Mouse (Mus musculus) midbrain, postnatal 0 days (tissue): ENCODE data around the gene Dse. TPM values are rescaled to one million over a fixed set of nuclear protein-coding genes. Genes with fewer than 3 reads are reported as not detected.

Experiments used
- ATAC-seq: fragments of 200-750 bp; cut with Nextera tagmentation; 2 replicates; pipeline ENCODE4 v1.8.0; 2017; ENCODE audit warnings: moderate number of reproducible peaks, mild to moderate bottlenecking, moderate TSS enrichment, moderate library complexity; ENCODE audit not compliant: low FRiP score
- DNase-seq: peaks from one replicate; pipeline ENCODE4 v3.0.0-alpha.2; 2015; ENCODE audit warnings: low spot score
- H3K27ac ChIP-seq: fragments of 300-500 bp; sonication (generic); 2 replicates; pipeline ENCODE4 v1.5.1; 2014; ENCODE audit warnings: low read depth, mild to moderate bottlenecking, low read length, mixed read lengths
- H3K27me3 ChIP-seq: fragments of 300-500 bp; sonication (generic); 2 replicates; pipeline ENCODE4 v1.6.1; 2014; ENCODE audit warnings: low read length, control low read depth, mixed read lengths; ENCODE audit not compliant: insufficient read depth
- H3K36me3 ChIP-seq: fragments of 300-500 bp; sonication (generic); 2 replicates; pipeline ENCODE4 v1.6.1; 2014; ENCODE audit warnings: low read length, control low read depth, mixed read lengths; ENCODE audit not compliant: insufficient read depth
- H3K4me1 ChIP-seq: fragments of 300-500 bp; sonication (generic); 2 replicates; pipeline ENCODE4 v1.6.1; 2014; ENCODE audit warnings: mild to moderate bottlenecking, control low read depth, antibody characterized with exemption, low read length, mixed read lengths; ENCODE audit not compliant: insufficient read depth
- H3K4me2 ChIP-seq: fragments of 300-500 bp; sonication (generic); 2 replicates; pipeline ENCODE4 v1.6.1; 2014; ENCODE audit warnings: low read depth, mild to moderate bottlenecking, low read length, mixed read lengths; ENCODE audit not compliant: poor library complexity, severe bottlenecking
- H3K4me3 ChIP-seq: fragments of 300-500 bp; sonication (generic); 2 replicates; pipeline ENCODE4 v1.5.1; 2014; ENCODE audit warnings: low read depth, mild to moderate bottlenecking, low read length, moderate library complexity
- H3K9ac ChIP-seq: fragments of 300-500 bp; sonication (generic); replicated peaks from 2 replicates; pipeline ENCODE4 v1.6.1; 2014; ENCODE audit warnings: mild to moderate bottlenecking, low read length, moderate library complexity, mixed read lengths; ENCODE audit not compliant: poor library complexity, severe bottlenecking
- H3K9me3 ChIP-seq: fragments of 300-500 bp; sonication (generic); 2 replicates; pipeline ENCODE4 v1.6.1; 2016; ENCODE audit warnings: low read length, control low read depth
- CTCF ChIP-seq: IDR thresholded peaks from 2 replicates; pipeline ENCODE4 v1.5.1; 2016; ENCODE audit warnings: antibody characterized with exemption, mild to moderate bottlenecking
- WGBS: fragments of 180-500 bp; shearing (Covaris S2); extraction: QIAGEN DNeasy Blood & Tissue Kit; methylation state at CpG from one replicate; pipeline ENCODE4 v1.1.7; 2014; 5-methylcytosine and 5-hydroxymethylcytosine counted together
- polyA plus RNA-seq: library from polyadenylated mRNA; unstranded; fragments of >200 nt; fragmentation: Nextera tagmentation; extraction: Ambion mirVana; gene quantifications from 2 replicates; pipeline ENCODE4 v1.2.1, GENCODE M21; 2015
- total RNA-seq: library from RNA; depleted of rRNA; stranded (reverse); fragments of >200 nt; gene quantifications from 2 replicates; pipeline ENCODE4 v1.2.3, GENCODE M21; 2014

The Dse gene
- total and polyA plus RNA-seq, 2 experiments from 2014 or later, result 7.0 to 37.4 TPM

DNA sequence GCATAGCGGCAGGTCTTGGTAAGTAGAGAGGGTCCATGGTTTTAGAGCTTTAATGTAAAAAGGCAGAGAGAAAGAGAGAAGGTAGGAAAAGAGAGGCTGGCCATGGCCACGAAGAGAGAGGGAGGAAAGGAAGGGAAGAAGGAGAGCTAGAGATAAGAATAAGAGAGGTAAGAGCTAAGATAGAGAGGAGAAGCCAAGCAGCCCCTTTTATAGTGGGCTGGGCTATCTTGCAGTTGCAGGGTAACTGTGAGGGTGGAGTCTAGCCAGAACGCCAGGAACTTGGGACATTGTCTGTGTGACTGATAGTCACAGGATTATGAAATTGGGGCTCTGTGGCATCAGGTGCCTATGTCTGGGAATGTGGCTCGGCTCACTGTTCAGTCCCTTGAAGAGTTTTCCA, 31.0 kb upstream of the Dse start:
- 80% methylated on average over 4 of the region's 4 CpGs for whole genome bisulfite sequencing
- Histone ChIP-seq H3K9ac (no peak overlapping the region), H3K27me3 (no peaks in the 10 kb centered on the region), H3K4me3 (no peak overlapping the region), H3K4me1 (no peaks in the 10 kb centered on the region), H3K9me3 (no peaks in the 10 kb centered on the region), H3K27ac (no peak overlapping the region), H3K36me3 (no peaks in the 10 kb centered on the region), H3K4me2 (no peak overlapping the region)
- TF ChIP-seq CTCF, result no peak
- no peak for DNase-seq
- no peak for ATAC-seq

- Histone ChIP-seq H3K4me1 (no peaks in the 10 kb centered on the region), H3K4me3 (no peak overlapping the region), H3K27me3 (no peaks in the 10 kb centered on the region), H3K4me2 (no peak overlapping the region), H3K36me3 (no peaks in the 10 kb centered on the region), H3K9ac (no peak overlapping the region), H3K27ac (no peak overlapping the region), H3K9me3 (no peaks in the 10 kb centered on the region)
- TF ChIP-seq CTCF, result no peak
- 80% methylated on average over 5 of the region's 5 CpGs for WGBS
- ATAC-seq, result no peak
- DNase-seq, result no peak
Observed at GRCm38 (mm10) chr10:34236569-34236968, 29.1 kb upstream of the Dse start.

DNA sequence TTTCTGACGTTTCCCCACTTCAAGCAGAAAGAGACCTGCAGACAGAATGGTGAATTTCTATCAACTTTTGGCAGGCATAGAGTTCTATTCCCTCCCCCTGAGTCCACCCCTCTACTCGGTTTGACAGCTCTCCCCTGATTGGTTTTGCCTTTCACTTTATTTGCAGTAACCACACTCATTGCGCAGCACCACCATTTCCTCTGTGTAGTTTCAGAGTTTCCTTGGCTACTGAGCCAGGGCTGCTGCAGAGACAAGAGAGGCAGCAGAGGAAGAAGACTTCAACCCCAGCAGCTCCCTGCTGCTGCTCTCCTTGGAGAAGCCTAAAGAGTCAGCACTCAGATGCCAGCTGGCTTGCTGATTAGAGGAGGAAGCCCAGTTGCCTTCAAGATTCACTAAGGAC, 27.9 kb upstream of the Dse start:
- no peak overlapping the region for H3K4me2 ChIP-seq

DNA sequence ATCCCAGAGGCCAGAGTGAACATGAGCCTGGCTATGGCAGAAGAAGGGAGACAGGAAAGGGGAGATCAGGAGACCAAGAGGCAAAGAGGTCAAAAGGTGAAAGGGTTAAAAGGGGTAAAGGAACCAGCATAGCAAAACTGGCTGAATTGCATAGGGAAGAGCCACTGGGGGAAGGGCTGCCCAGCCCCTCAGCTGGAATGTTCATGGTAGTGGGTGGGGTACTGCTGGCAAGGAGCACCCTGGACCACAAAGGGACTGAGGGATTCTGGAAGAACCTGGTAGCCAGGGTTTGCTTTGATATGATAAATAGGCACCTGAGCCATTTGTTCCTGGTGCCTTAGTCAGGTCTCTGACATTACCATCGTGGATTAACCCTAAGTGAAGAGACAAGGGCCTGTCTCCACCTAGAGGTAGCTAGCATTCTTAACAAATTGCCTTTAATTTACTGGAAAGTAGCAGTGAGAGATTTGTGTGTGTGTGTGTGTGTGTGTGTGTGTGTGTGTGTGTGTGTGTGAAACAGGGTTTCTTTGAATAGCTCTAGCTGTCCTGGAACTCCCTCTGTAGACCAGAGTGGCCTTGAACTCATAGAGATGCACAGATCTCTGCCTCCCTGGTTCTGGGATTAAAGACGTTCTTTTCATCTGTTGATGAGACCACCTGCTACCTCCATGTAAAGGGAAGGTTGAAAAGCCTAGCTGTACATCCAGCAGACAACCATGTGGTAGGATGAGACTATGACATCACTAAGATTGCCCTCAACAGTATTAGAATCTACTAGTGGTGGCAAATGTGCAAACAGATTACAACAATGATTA, 26.6 kb upstream of the Dse start:
- Histone ChIP-seq H3K27me3 (no peaks in the 10 kb centered on the region), H3K9ac (no peak overlapping the region), H3K4me1 (no peaks in the 10 kb centered on the region), H3K27ac (no peak overlapping the region), H3K9me3 (no peaks in the 10 kb centered on the region), H3K4me2 (no peak overlapping the region), H3K4me3 (no peak overlapping the region), H3K36me3 (no peaks in the 10 kb centered on the region; the same call in 1 of the 2 replicates)
- 24% methylated on average over 2 of the region's 2 CpGs for WGBS
- no peak for ATAC-seq
- peak; percentile 6 for DNase-seq
- peak; percentile 54 for TF ChIP-seq CTCF

More for the DNA sequence above, 27.9 kb upstream of the Dse start:
- Histone ChIP-seq H3K4me3 (no peak overlapping the region), H3K9me3 (no peaks in the 10 kb centered on the region), H3K4me1 (no peaks in the 10 kb centered on the region), H3K9ac (no peak overlapping the region), H3K27me3 (no peaks in the 10 kb centered on the region), H3K27ac (no peak overlapping the region), H3K36me3 (no peaks in the 10 kb centered on the region)
- DNase-seq (peak; percentile 5), ATAC-seq (no peak)
- WGBS, result 30% methylated on average over 3 of the region's 3 CpGs
- TF ChIP-seq CTCF, result no peak

DNA sequence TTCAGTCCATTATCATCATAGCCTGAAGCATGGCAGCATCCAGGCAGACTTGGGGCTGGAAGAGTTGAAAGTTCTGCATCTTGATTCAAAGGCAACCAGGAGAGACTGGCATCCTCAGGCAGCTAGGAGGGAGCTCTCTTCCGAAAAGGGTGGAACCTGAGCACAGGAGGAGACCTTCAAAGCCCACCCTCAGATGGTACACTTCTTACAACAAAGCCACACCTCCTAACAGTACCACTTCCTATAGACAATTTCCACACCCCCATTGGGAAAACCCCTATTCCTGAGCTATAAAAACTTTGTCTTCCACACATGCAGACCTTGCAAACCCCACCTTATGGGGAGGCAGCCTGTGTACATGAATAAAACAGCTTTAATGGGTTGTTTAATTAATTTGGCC, 25.9 kb upstream of the Dse start:
- H3K36me3 ChIP-seq, result no peaks in the 10 kb centered on the region; the same call in 1 of the 2 replicates
- no peaks in the 10 kb centered on the region for H3K4me1 ChIP-seq
- no peak for TF ChIP-seq CTCF
- H3K4me3 ChIP-seq, result no peak overlapping the region
- no peak for ATAC-seq
- H3K9ac ChIP-seq, result no peak overlapping the region
- no peak overlapping the region for H3K4me2 ChIP-seq
- no peak for DNase-seq
- 67% methylated on average over 1 of the region's 1 CpGs for WGBS
- H3K27me3 ChIP-seq, result no peaks in the 10 kb centered on the region
- H3K9me3 ChIP-seq, result no peaks in the 10 kb centered on the region
- H3K27ac ChIP-seq, result no peak overlapping the region

GRCm38 (mm10) chr10:34230121-34230675, 22.7 kb upstream of the Dse start:
- peak; percentile 23; the same call in 1 of the 2 replicates for ATAC-seq
- H3K9me3 ChIP-seq, result no peaks in the 10 kb centered on the region
- no peak for TF ChIP-seq CTCF
- no peak overlapping the region for H3K4me3 ChIP-seq
- no peaks in the 10 kb centered on the region; the same call in 1 of the 2 replicates for H3K36me3 ChIP-seq
- H3K27me3 ChIP-seq, result no peaks in the 10 kb centered on the region
- no peak for DNase-seq
- H3K9ac ChIP-seq, result no peak overlapping the region
- no peak overlapping the region for H3K27ac ChIP-seq
- 34% methylated on average over 5 of the region's 5 CpGs for WGBS
- H3K4me1 ChIP-seq, result no peaks in the 10 kb centered on the region
- H3K4me2 ChIP-seq, result no peak overlapping the region
